Mouse (Mus musculus) testis, adult 2 months (tissue): Measurements from ENCODE around the gene Atp8b4.

ENCODE experiments used
- CTCF ChIP-seq: fragments of 200-500 bp; IDR thresholded peaks from 2 replicates; pipeline ENCODE4 v1.5.1; 2012; ENCODE audit warnings: low read depth, mild to moderate bottlenecking, inconsistent platforms, low read length, moderate library complexity; ENCODE audit not compliant: control insufficient read depth, insufficient read depth, insufficient replicate concordance
- POLR2A ChIP-seq: fragments of 200-500 bp; IDR thresholded peaks from 2 replicates; pipeline ENCODE4 v1.6.1; 2012; ENCODE audit warnings: low read depth, mild to moderate bottlenecking, inconsistent platforms, low read length, moderate library complexity; ENCODE audit not compliant: control insufficient read depth

DNA sequence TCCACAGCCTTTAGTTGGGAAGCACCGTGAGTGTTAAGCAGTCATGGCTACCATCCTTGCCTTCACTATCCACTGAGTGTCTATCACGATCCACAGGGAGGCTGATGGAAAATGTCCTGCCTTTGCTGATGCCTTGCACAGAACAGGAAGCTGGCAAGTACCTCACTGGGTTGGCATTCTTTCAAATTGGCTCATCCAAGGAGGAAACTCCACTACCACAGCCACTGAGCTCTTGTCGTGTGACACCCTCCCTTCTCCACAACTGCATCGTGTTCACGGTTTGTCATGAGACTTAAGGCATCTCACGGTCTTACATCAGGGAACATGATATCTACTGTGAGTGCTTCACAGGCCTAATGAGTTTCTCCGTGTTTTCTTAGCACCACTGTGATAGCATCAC, 22.9 kb downstream of the Atp8b4 start:
- TF ChIP-seq CTCF (no peak), POLR2A (no peak)
